Mouse (Mus musculus) liver, postnatal 0 days (tissue): ENCODE measurements at regions not wholly inside any gene's neighbourhood (a gene's known extent, or its start where the extent isn't known, plus 50 kb on each side); places are given as distances from the start of the nearest gene placed in this dataset.

ENCODE experiments used
- ATAC-seq: fragments of 200-750 bp; cut with Nextera tagmentation; 2 replicates; pipeline ENCODE4 v1.8.0; 2017; ENCODE audit warnings: mild to moderate bottlenecking, moderate library complexity
- DNase-seq: peaks from one replicate; pipeline ENCODE4 v3.0.0-alpha.2; 2016
- H3K27ac ChIP-seq: fragments of 300-500 bp; sonication (generic); 2 replicates; pipeline ENCODE4 v1.5.1; 2014; ENCODE audit warnings: antibody characterized with exemption, moderate library complexity, mild to moderate bottlenecking, low read depth
- H3K27me3 ChIP-seq: fragments of 300-500 bp; sonication (generic); 2 replicates; pipeline ENCODE4 v1.6.1; 2014; ENCODE audit warnings: low read length, control low read depth, mixed read lengths; ENCODE audit not compliant: insufficient read depth
- H3K36me3 ChIP-seq: fragments of 300-500 bp; sonication (generic); replicated peaks from 2 replicates; pipeline ENCODE4 v1.6.1; 2014; ENCODE audit warnings: mild to moderate bottlenecking, control low read depth, low read length, moderate library complexity, mixed read lengths; ENCODE audit not compliant: insufficient read depth
- H3K4me1 ChIP-seq: fragments of 300-500 bp; sonication (generic); 2 replicates; pipeline ENCODE4 v1.6.1; 2014; ENCODE audit warnings: antibody characterized with exemption, mild to moderate bottlenecking, control low read depth; ENCODE audit not compliant: insufficient read depth
- H3K4me2 ChIP-seq: fragments of 300-500 bp; sonication (generic); 2 replicates; pipeline ENCODE4 v1.6.1; 2014; ENCODE audit warnings: low read depth, mild to moderate bottlenecking, low read length, moderate library complexity, mixed read lengths
- H3K4me3 ChIP-seq: fragments of 300-500 bp; sonication (generic); 2 replicates; pipeline ENCODE4 v1.5.1; 2014; ENCODE audit warnings: low read depth, low read length
- H3K9ac ChIP-seq: fragments of 300-500 bp; sonication (generic); replicated peaks from 2 replicates; pipeline ENCODE4 v1.6.1; 2014; ENCODE audit warnings: mild to moderate bottlenecking, moderate library complexity
- H3K9me3 ChIP-seq: fragments of 300-500 bp; sonication (generic); 2 replicates; pipeline ENCODE4 v1.6.1; 2016; ENCODE audit warnings: mild to moderate bottlenecking, control low read depth, low read length, mixed read lengths
- CTCF ChIP-seq: sonication (generic); IDR thresholded peaks from 2 replicates; pipeline ENCODE4 v1.5.1; 2016; ENCODE audit warnings: antibody characterized with exemption, low read depth
- EP300 ChIP-seq: IDR thresholded peaks from 2 replicates; pipeline ENCODE4 v1.6.1; 2016; ENCODE audit warnings: antibody characterized with exemption, low read depth, mild to moderate bottlenecking
- WGBS: fragments of 180-500 bp; shearing (Covaris S2); extraction: QIAGEN DNeasy Blood & Tissue Kit; methylation state at CpG from one replicate; pipeline ENCODE4 v1.1.7; 2014; ENCODE audit not compliant: insufficient replicate concordance; 5-methylcytosine and 5-hydroxymethylcytosine counted together

GRCm38 (mm10) chr2:57900580-57901247, 97.0 kb upstream of the Galnt5 start:
- H3K4me2 ChIP-seq, result no peak overlapping the region
- ATAC-seq (no peak), DNase-seq (no peak)
- H3K4me1 ChIP-seq, result no peaks in the 10 kb centered on the region
- H3K9ac ChIP-seq, result no peak overlapping the region
- no peaks in the 10 kb centered on the region for H3K9me3 ChIP-seq
- WGBS, result 70% methylated on average over 9 of the region's 9 CpGs
- H3K4me3 ChIP-seq, result no peak overlapping the region
- no peaks in the 10 kb centered on the region for H3K27me3 ChIP-seq
- no peaks in the 10 kb centered on the region for H3K36me3 ChIP-seq
- H3K27ac ChIP-seq, result no peak overlapping the region
- TF ChIP-seq CTCF (no peak), EP300 (no peak)

- Histone ChIP-seq H3K27ac (no peak overlapping the region), H3K27me3 (no peaks in the 10 kb centered on the region), H3K9me3 (no peaks in the 10 kb centered on the region), H3K9ac (no peak overlapping the region), H3K4me1 (no peaks in the 10 kb centered on the region), H3K4me3 (no peak overlapping the region), H3K36me3 (no peaks in the 10 kb centered on the region), H3K4me2 (no peak overlapping the region)
- ATAC-seq (no peak), DNase-seq (no peak)
- TF ChIP-seq CTCF (no peak), EP300 (no peak)
- 73% methylated on average over 2 of the region's 2 CpGs for WGBS
These were observed 92.5 kb upstream of the Galnt5 start for GRCm38 (mm10) chr2:57905184-57905583.

DNA sequence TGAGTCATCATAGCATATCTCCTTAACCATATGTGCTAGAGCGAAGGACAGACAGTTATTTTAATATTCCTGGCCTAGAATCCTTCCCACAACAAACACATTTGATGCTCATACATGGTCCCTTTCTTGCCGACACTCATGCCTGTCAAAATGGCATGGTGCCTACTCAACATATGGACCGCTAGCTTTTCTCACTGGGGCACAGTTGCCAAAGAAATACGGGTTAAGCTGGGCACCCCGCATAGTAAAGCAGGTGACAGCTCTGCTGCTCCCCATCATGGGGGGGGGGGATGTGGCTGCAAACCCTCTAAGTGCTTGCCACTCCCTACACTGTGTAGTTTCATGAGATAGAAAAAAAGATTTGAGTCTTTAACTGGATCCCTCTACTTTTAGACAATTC, 90.7 kb upstream of the Galnt5 start:
- Histone ChIP-seq H3K9me3 (no peaks in the 10 kb centered on the region), H3K9ac (no peak overlapping the region), H3K27ac (no peak overlapping the region), H3K4me1 (no peaks in the 10 kb centered on the region), H3K4me3 (no peak overlapping the region), H3K36me3 (no peaks in the 10 kb centered on the region), H3K4me2 (no peak overlapping the region), H3K27me3 (no peaks in the 10 kb centered on the region)
- TF ChIP-seq EP300, result no peak
- TF ChIP-seq CTCF, result no peak
- WGBS, result 78% methylated on average over 5 of the region's 5 CpGs
- no peak for ATAC-seq
- DNase-seq, result no peak

DNA sequence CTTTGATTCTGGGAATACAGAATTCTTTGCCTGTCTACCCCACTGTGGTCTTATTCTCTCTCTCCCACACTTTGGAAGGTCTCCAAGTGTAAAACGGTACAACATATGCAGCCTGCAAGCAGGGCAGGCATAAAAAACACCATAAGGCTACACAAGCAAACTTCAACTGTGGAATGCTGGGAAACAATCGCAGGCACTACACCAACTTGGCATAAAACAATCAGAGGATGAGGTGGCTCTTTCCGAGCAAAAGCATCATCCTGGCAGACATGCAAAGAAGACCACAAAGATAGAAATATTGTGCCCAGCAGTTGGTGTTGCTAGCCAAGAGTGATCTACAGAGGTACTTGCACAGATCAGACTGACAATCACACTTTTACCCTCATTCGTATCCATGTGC, 88.0 kb upstream of the Galnt5 start:
- 73% methylated on average over 4 of the region's 4 CpGs for WGBS
- no peak overlapping the region for H3K27ac ChIP-seq
- H3K36me3 ChIP-seq, result no peaks in the 10 kb centered on the region
- no peaks in the 10 kb centered on the region for H3K9me3 ChIP-seq
- no peaks in the 10 kb centered on the region for H3K4me1 ChIP-seq
- H3K4me2 ChIP-seq, result no peak overlapping the region
- DNase-seq (no peak), ATAC-seq (no peak)
- H3K4me3 ChIP-seq, result no peak overlapping the region
- TF ChIP-seq EP300 (no peak), CTCF (no peak)
- H3K9ac ChIP-seq, result no peak overlapping the region
- H3K27me3 ChIP-seq, result no peaks in the 10 kb centered on the region

- H3K36me3 ChIP-seq, result no peaks in the 10 kb centered on the region
- no peaks in the 10 kb centered on the region for H3K4me1 ChIP-seq
- WGBS, result 77% methylated on average over 15 of the region's 15 CpGs
- no peak overlapping the region for H3K4me3 ChIP-seq
- no peaks in the 10 kb centered on the region for H3K27me3 ChIP-seq
- TF ChIP-seq CTCF (no peak), EP300 (no peak)
- ATAC-seq, result no peak
- H3K4me2 ChIP-seq, result no peak overlapping the region
- H3K9me3 ChIP-seq, result no peaks in the 10 kb centered on the region
- DNase-seq, result no peak
- no peak overlapping the region for H3K27ac ChIP-seq
- H3K9ac ChIP-seq, result no peak overlapping the region
These were observed 81.2 kb upstream of the Galnt5 start for GRCm38 (mm10) chr2:57916375-57917023.

- Histone ChIP-seq H3K4me3 (no peak overlapping the region), H3K27ac (no peak overlapping the region), H3K9me3 (no peaks in the 10 kb centered on the region), H3K4me1 (no peaks in the 10 kb centered on the region), H3K36me3 (no peaks in the 10 kb centered on the region), H3K4me2 (no peak overlapping the region), H3K27me3 (no peaks in the 10 kb centered on the region), H3K9ac (no peak overlapping the region)
- 82% methylated on average over 6 of the region's 6 CpGs for WGBS
- TF ChIP-seq EP300 (no peak), CTCF (no peak)
- DNase-seq, result no peak
- no peak for ATAC-seq
These were observed 80.0 kb upstream of the Galnt5 start for GRCm38 (mm10) chr2:57917721-57918120.
